Mouse (Mus musculus) T-helper 2 cell (primary cell): Measurements from ENCODE around the gene Slc16a6.

Experiments used
- in situ Hi-C: fragments of 300-600 bp; cut with MboI, MseI; formaldehyde crosslinking; loops from one replicate; pipeline ENCODE4 v1.15.1; 2025; ENCODE audit warnings: high pct_unique_total_duplicates

The Slc16a6 gene

GRCm38 (mm10) chr11:109419461-109419860 lies 53.9 kb downstream of the Slc16a6 start:
- in situ Hi-C loops, result no loop called here

- in situ Hi-C loops, result no loop called here
These were observed 55.8 kb downstream of the Slc16a6 start for GRCm38 (mm10) chr11:109417472-109418040.

- in situ Hi-C loops, result no loop called here
These were observed 56.5 kb downstream of the Slc16a6 start for GRCm38 (mm10) chr11:109416709-109417420.

GRCm38 (mm10) chr11:109414802-109415201 lies 58.6 kb downstream of the Slc16a6 start:
- in situ Hi-C loops, result no loop called here

- in situ Hi-C loops, result no loop called here
These were observed 59.8 kb downstream of the Slc16a6 start, which contains the start of gene 9930022D16Rik for GRCm38 (mm10) chr11:109413617-109414016. 9930022D16Rik (plus strand) TSS chr11:109413917.

GRCm38 (mm10) chr11:109410197-109410980 lies 63.0 kb downstream of the Slc16a6 start:
- in situ Hi-C loops, result no loop called here

- in situ Hi-C loops, result no loop called here
These were observed 67.0 kb downstream of the Slc16a6 start for GRCm38 (mm10) chr11:109406431-109406830.
